Mouse (Mus musculus) ovary, adult 18-20 months (tissue): ENCODE results near the gene Slc18a2.

Experiments used
- DNase-seq: peaks from one replicate; pipeline ENCODE4 v3.0.0; 2022; ENCODE audit warnings: low spot score, mixed read lengths

Gene Slc18a2

GRCm38 (mm10) chr19:59260718-59261442, at the start of gene Slc18a2:
Gene Slc18a2 (plus strand): TSS chr19:59260896.
- DNase-seq, result peak; percentile 54

GRCm38 (mm10) chr19:59216891-59217290, 43.8 kb upstream of the Slc18a2 start:
- DNase-seq, result no peak

DNA sequence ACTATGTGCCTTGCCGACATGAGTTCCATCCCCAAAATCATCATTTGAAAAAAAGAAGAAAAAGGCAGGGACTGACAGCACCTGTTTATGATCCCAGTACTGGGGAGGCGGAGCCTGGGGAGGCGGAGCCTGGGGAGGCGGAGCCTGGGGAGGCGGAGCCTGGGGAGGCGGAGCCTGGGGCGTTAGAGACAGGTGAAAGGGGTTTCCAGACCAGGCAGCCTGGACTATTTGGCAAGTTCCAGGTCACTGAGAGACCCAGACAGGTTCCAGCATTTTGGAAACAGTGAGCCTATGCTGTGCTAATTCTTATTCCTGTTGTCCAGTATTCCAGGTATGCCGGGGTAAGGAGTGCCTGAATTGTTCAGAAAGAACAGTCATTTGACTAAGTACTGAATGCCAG, 41.7 kb upstream of the Slc18a2 start, which contains the start of gene Kcnk18:
TSS of gene Kcnk18 (plus strand) at position 224 of the 400 bp plus-strand sequence.
- DNase-seq, result no peak

- DNase-seq, result no peak
Observed at GRCm38 (mm10) chr19:59221131-59221530, 39.6 kb upstream of the Slc18a2 start.

DNA sequence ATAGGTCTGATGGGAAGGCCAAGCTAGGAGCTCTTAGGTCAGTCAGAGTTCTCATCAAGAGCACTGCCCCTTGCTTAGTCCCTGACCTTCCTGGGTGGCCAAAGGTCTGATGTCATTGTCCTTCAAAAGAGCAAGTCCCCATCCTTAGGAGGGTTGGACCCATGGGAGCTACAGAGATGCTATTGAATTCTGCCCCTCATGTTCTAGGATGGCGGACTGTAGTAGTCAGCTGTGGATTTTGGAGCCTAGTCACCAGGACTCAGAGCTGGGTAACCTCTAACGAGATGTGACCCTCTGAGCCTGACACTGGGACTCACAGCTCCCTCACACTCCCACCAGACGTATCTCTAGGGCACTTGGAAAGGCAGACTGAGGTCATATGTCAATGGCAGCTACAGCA, 32.3 kb upstream of the Slc18a2 start:
- no peak for DNase-seq

DNA sequence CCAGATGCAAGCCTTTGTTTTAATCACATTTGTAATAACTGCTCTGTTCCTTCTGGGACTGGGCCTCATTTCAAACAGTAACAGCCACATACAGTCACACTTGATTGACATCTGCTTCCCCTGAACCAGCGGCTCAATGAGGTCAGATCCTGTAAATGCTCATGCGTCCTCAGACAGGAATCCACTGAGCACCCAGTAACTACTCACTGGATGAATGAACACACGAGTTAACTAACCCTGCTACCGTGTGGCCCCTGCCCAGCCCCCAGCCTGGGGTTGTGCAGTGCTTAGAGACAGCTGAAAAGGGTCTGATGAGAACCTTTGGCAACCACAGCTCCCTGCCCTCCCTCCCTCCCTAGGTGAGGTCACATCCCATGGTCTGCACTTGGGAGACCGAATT, 27.9 kb upstream of the Slc18a2 start:
- no peak for DNase-seq

GRCm38 (mm10) chr19:59235001-59235400, 25.7 kb upstream of the Slc18a2 start:
- no peak for DNase-seq

GRCm38 (mm10) chr19:59236046-59236445, 24.6 kb upstream of the Slc18a2 start:
- no peak for DNase-seq

DNA sequence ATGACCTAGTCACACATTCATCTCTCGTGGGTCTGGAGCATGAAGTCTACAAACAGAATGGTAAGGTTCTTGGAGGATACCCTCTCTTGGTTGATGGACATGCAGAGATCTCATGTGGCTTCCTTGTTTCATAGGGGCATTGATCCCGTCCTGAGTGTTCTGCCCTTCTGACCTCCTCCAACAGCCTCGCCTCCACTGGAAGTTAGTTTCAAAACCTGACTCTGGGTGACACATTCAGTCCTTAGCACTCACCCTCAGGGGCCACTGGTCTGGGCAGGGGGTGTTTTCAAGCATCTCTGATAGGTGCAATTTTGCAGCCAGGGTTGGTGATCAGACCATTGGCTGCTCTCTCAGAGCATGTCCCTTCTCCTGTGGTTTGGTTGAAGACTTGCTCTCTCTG, 22.1 kb upstream of the Slc18a2 start:
- no peak for DNase-seq

GRCm38 (mm10) chr19:59239124-59239817, 21.4 kb upstream of the Slc18a2 start:
- peak; percentile 58 for DNase-seq

GRCm38 (mm10) chr19:59241987-59242386, 18.7 kb upstream of the Slc18a2 start:
- peak; percentile 56 for DNase-seq

- DNase-seq, result no peak
Observed at GRCm38 (mm10) chr19:59243057-59243456, 17.6 kb upstream of the Slc18a2 start.

DNA sequence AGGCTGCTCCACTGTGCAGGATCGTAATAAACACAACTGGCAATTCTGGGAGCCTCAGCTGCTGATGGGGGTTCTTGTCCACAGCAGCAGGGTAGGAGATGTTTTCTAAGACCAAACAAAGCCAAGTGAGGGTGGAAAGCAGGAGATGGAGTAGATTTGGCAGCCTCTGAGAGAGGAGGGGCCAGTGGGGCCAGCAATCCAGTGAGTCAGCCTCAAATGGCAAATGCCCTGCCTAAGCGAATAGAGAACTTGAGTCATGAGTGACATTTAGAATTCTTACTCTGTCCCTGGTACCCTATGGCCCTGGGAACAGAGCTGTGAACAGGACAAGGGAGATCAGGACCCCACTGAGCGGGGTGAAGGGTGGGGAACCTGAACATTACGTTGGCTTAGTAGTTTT, 12.6 kb upstream of the Slc18a2 start:
- no peak for DNase-seq

DNA sequence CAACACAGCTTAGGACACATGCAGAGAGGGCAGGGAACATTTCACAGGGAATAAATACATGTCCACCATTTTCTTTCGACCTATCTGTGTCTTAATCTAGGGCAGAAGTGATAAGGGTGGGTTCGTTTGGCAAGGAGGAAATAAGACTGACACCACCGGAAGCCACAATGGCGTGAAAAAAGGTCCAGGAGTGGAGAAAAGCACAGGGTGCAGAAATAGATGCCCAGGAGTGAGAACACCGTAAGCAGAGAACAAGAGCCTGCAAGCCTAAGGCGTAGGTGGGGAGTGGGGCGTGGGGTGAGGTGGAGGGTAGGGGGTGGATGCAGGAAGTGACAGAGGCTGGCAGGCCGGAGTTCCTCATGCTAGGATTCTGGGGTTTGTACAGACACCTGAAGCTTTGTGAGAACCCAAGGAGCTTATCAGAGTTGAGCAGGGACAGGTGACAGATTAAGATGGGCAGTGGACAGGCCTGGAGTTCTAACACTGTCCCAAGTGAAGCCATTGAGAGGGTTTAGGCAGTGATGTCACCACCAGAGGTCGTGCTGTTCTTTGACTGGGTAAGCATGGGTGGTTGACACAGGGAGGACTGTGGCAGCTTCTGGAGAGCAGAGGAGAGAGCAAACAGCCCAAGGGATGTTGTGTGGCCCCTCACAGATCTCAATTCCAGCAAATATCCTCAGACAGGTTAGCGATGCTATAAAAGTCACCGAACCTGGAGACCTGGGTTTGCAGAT, 12.0 kb upstream of the Slc18a2 start:
- DNase-seq, result no peak

- DNase-seq, result no peak
Observed at GRCm38 (mm10) chr19:59252651-59253050, 8.0 kb upstream of the Slc18a2 start.

- no peak for DNase-seq
Observed at GRCm38 (mm10) chr19:59259633-59260032, 1.1 kb upstream of the Slc18a2 start.

GRCm38 (mm10) chr19:59261604-59262003, 908 bp downstream of the Slc18a2 start:
- no peak for DNase-seq

DNA sequence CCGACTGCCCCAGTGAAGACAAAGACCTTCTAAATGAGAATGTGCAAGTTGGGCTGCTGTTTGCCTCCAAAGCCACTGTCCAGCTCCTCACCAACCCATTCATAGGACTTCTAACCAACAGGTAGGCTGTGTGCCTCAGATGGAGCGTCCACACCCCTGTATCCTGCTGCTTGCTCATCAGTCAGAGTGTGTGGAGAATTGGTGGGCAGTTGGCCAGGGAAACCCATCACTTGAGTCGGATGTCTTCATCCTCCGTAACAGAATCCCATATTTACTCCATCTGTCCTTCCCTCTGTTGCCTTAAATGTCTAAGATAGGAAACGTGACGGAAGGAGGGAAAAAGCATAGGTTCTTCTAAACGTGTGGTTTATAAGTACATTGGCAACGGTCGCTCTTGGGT, 2.5 kb downstream of the Slc18a2 start:
- no peak for DNase-seq

DNA sequence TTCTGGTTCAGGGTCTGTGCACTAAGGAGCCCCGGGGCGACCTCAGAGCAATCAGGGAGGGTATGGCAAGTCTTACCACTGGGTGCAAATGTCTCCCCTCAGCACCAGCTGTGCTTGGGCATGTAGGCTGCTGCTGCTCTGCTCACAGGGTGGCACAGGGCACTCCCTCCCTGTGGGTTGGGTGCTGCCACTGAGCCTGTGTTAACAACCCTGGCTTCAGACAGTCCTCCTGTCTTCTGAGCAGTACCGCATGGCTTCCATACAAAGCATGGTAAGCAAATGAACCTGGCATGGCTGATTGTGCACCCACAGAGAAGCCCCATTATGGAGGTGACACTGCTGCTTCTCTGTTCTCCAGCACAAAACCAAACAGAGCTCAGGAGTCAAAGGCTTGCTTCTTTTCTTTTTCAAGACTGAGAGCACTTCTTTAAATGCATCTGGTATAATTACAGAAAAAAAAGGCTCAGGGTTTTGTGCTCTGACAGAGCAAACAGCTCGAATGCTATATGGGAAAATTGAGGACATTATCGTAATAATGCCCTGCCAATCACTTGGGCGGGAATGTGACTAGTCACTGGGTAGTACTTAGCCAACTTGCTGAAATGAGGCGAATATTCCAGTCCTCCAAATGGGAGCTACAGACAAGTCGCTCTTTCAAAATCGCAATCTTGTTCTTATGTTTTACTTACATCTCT, 4.3 kb downstream of the Slc18a2 start:
- DNase-seq, result no peak

- no peak for DNase-seq
Observed at GRCm38 (mm10) chr19:59265907-59266306, 5.2 kb downstream of the Slc18a2 start.

- no peak for DNase-seq
Observed at GRCm38 (mm10) chr19:59267417-59267963, 6.8 kb downstream of the Slc18a2 start.

DNA sequence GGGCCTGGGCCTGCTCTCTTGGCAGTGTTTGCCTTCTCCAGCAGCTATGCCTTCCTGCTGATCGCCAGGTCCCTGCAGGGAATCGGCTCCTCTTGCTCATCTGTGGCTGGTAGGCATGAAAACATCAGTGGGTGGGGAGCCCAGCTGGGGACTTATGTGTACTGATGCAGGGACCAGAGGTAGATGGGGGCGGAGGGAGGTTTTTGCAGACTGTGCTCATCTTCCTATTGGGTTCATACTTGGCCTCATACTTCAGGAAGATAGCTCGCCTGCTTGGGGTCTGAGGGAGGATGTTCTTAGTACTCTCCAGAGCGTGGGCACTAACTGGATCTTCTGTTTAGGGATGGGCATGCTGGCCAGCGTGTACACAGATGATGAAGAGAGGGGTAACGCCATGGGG, 12.5 kb downstream of the Slc18a2 start:
- no peak for DNase-seq
